Mouse (Mus musculus) frontal cortex, postnatal 14 days (tissue): ENCODE data around the gene Eif2d.
"Not testable (repeated sequence)": the region's sequence is repeated elsewhere in the genome, so short reads cannot be mapped to it uniquely, and the experiment has no call there.

Experiments used
- DNase-seq, 2 experiments: peaks; one replicate each; pipeline ENCODE4 v3.0.0; 2022; ENCODE audit warnings: low spot score in 2 of 2

The Eif2d gene

GRCm38 (mm10) chr1:131139102-131140095, 13.6 kb upstream of the Eif2d start:
- no peak for DNase-seq

DNA sequence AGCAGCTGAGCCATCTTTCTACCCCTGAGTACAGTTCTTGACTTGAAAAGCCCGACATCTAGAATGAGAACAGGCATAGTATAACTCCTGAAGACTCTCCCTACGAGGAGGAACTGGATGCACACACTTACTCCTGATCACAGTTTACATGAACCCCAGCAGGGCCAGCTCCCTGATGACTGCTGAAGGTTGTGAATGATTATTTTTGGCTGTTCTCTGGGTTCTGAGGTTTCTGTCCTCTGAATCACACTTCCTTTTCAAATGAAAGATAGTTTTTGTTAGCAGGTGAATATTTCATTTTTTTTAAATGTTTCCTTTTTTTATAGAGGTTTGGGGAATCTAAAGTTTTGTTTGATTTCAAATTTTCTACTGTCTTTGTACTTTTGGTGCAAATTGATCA, 11.5 kb upstream of the Eif2d start:
- no peak for DNase-seq

DNA sequence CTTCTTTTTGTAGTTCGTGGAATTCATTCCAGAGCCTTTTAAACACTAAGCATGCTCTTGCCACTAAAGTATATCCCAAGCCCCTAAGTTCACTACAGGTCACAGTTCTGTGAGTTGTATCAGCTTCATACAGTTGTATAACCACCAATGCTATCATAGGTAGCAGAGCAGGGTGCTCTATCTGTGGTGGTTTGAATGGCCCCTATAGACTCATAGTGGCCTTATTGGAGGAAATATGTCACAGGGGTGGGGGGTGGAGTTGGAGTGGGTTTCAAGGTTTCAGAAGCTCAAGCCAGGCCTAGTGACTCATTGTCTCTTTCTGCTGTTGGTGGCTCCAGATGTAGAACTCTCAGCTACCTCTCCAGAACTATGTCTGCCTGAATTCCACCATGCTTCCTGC, 10.5 kb upstream of the Eif2d start:
- no peak for DNase-seq

- DNase-seq: not testable (repeated sequence)
Observed at GRCm38 (mm10) chr1:131145222-131145621, 7.8 kb upstream of the Eif2d start.

DNA sequence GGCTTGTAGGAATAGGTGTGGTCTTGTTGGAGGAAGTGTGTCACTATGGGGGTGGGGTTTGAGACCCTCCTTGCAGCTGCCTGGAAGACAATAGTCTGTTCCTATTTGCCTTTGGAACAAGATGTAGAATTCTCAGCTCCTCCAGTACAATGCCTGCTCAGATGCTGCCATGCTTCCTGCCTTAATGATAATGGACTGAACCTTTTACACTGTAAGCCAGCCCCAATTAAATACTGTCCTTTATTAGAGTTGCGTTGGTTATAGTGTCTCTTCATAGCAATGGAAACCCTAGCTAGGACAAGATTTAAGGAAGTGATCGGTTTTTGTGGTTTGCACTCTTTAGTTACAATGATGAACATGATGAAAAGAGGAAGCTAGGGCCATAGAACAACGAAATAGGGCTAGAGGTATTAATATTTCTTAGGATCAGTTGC, 6.8 kb upstream of the Eif2d start:
- DNase-seq: no peak

DNA sequence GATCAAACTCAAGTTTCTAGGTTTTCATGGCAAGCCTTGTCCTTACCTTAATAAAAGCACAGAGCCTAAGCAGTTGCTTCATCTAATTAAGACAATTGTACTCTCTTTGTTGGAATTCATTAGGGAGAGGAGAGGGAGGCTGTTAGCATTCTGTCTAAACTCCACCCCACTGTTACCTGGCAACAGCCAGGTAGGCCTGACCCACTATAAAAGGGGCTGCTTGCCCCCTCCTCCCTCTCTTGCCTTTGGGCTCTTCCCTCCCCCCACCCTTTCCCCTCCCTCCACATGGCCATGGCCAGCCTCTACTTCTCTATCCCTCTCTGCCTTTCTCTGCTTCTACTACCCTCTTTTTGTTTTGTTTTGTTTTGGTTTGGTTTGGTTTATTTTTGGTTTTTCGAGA, 3.5 kb upstream of the Eif2d start:
- no peak for DNase-seq

GRCm38 (mm10) chr1:131155456-131155855, 2.5 kb downstream of the Eif2d start:
- DNase-seq: no peak

GRCm38 (mm10) chr1:131159573-131160327, 6.8 kb downstream of the Eif2d start:
- not testable (repeated sequence) for DNase-seq

DNA sequence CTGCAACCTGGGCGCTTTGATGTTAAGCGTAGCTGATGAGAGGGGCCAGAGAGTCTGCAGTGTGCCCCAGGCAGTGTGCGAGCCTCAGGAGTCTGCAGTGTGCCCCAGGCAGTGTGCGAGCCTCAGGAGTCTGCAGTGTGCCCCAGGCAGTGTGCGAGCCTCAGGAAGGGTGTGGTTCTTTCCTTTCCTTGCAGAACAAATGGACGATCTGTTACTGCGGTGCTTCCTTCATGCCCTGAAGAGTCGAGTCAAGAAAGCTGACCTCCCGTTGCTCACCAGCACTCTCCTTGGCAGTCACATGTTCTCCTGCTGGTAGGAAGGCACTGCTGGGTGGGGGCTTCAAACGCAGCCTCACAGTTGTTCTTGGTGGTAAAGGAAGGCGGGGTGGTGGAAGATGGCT, 8.1 kb downstream of the Eif2d start:
- no peak for DNase-seq

- no peak for DNase-seq
Observed at GRCm38 (mm10) chr1:131164427-131164826, 11.4 kb downstream of the Eif2d start.

DNA sequence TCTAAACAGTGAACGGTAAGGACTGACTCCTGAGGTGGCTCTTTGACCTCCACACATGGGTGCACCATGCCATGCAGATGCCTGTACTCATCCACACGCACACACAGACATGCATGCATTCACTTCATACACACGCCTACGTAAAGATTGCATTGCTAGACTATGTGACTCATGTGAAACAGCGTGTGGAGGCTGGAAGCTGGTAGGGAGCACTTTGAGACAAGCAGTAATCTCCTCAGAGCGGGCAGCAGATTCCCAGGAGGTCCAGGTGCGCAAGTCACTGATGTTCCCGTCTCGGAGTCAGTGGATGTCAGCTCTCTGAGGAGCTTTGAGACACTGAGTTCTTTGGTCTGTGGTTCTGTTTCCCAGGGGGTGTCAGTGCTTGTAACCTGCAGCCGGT, 14.6 kb downstream of the Eif2d start:
- no peak for DNase-seq

- DNase-seq: no peak
Observed at GRCm38 (mm10) chr1:131173001-131173400, 20.0 kb downstream of the Eif2d start.

- DNase-seq: no peak
Observed at GRCm38 (mm10) chr1:131173809-131174208, 20.8 kb downstream of the Eif2d start.

GRCm38 (mm10) chr1:131174299-131174861, 21.4 kb downstream of the Eif2d start:
- no peak for DNase-seq

- DNase-seq: no peak
Observed at GRCm38 (mm10) chr1:131175189-131175588, 22.2 kb downstream of the Eif2d start.

- no peak for DNase-seq
Observed at GRCm38 (mm10) chr1:131175819-131176218, 22.8 kb downstream of the Eif2d start.

DNA sequence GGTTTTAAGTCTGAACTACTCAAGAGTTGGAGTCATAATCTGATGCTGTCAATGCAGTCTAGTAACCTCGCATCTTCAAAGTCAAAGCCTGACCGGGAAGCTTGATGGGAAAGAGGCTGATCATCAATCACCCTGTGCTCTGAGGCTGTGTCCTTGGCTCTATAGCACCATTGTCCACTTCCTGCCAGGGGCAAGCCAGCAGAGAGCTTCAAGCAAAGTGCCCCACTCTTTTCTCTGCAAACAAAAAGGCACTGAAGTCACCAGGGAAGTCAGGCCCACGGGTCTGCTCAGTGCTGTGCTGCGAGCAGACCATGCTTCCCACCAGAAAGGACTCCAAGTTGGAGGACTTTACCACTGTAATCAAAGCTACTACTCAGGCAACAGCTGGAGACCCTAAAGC, 24.3 kb downstream of the Eif2d start:
- no peak for DNase-seq

- DNase-seq: no peak
Observed at GRCm38 (mm10) chr1:131178083-131178482, 25.1 kb downstream of the Eif2d start.

- DNase-seq: no peak
Observed at GRCm38 (mm10) chr1:131180386-131180785, 27.4 kb downstream of the Eif2d start.

- DNase-seq: peak; percentile 57 to 77
Observed at GRCm38 (mm10) chr1:131181642-131182527, 28.9 kb downstream of the Eif2d start.

GRCm38 (mm10) chr1:131183201-131183600, 30.2 kb downstream of the Eif2d start:
- no peak for DNase-seq
